Mouse (Mus musculus): ENCODE data around the gene Mto1.

DNA sequence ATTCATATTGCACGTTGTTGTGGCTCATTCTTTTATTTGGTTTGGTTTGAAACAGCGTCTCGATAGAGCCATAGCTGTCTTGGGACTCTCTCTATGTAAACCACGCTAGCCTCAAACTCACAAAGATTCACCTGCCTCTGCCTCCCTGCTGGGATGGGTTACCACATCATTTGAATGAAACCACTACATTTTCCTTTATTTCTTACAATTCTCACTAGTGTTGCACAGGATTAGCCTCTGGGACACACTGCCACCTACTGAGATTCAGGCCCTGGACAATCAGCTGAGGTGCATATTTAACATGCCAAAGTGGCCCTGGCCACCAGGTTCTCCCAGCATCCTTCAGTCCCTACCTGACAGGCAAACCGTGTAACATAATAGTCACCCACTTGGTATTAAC, 8.6 kb upstream of the Mto1 start:
- TF ChIP-seq POLR2A (IDR thresholded peaks at IDR 0.05; ENCODE audit: control insufficient read depth, low read depth, low read length) (no peak), CTCF (IDR thresholded peaks at IDR 0.05; ENCODE audit: control insufficient read depth, insufficient read depth, insufficient replicate concordance, low read depth, low read length) (no peak)

All from testis, adult 2 months (tissue).